Mouse (Mus musculus): Measurements from ENCODE around the gene Fxyd3.
A peak's percentile ranks its signal among the peaks of the same experiment; 100 is the strongest.

The Fxyd3 gene

GRCm38 (mm10) chr7:31076492-31076891 lies at the start of gene Fxyd3:
Gene Fxyd3 (minus strand): TSS chr7:31076704.
- DNase-seq (ENCODE audit: extremely low read depth, insufficient read length, low spot score): no peak

GRCm38 (mm10) chr7:31125116-31125515 lies 48.6 kb upstream of the Fxyd3 start:
- no peak for DNase-seq (ENCODE audit: extremely low read depth, insufficient read length, low spot score)

GRCm38 (mm10) chr7:31124381-31124780 lies 47.9 kb upstream of the Fxyd3 start:
- no peak for DNase-seq (ENCODE audit: extremely low read depth, insufficient read length, low spot score)

- no peak for DNase-seq (ENCODE audit: extremely low read depth, insufficient read length, low spot score)
Measured at GRCm38 (mm10) chr7:31123697-31124096, 47.2 kb upstream of the Fxyd3 start.

- no peak for DNase-seq (ENCODE audit: extremely low read depth, insufficient read length, low spot score)
Measured at GRCm38 (mm10) chr7:31122641-31123631, 46.4 kb upstream of the Fxyd3 start.

GRCm38 (mm10) chr7:31119556-31119955 lies 43.1 kb upstream of the Fxyd3 start:
- DNase-seq (ENCODE audit: extremely low read depth, insufficient read length, low spot score): no peak

- DNase-seq (ENCODE audit: extremely low read depth, insufficient read length, low spot score): no peak
Measured at GRCm38 (mm10) chr7:31118486-31118885, 42.0 kb upstream of the Fxyd3 start.

- DNase-seq (ENCODE audit: extremely low read depth, insufficient read length, low spot score): no peak
Measured at GRCm38 (mm10) chr7:31117465-31117864, 41.0 kb upstream of the Fxyd3 start.

GRCm38 (mm10) chr7:31116721-31117145 lies 40.2 kb upstream of the Fxyd3 start:
- no peak for DNase-seq (ENCODE audit: extremely low read depth, insufficient read length, low spot score)

- DNase-seq (ENCODE audit: extremely low read depth, insufficient read length, low spot score): no peak
Measured at GRCm38 (mm10) chr7:31115587-31116043, 39.1 kb upstream of the Fxyd3 start.

- no peak for DNase-seq (ENCODE audit: extremely low read depth, insufficient read length, low spot score)
Measured at GRCm38 (mm10) chr7:31115182-31115581, 38.7 kb upstream of the Fxyd3 start, which contains the start of gene Hpn. Gene Hpn (minus strand): TSS chr7:31115290.

- DNase-seq (ENCODE audit: extremely low read depth, insufficient read length, low spot score): no peak
Measured at GRCm38 (mm10) chr7:31114646-31115045, 38.1 kb upstream of the Fxyd3 start.

- DNase-seq (ENCODE audit: extremely low read depth, insufficient read length, low spot score): no peak
Measured at GRCm38 (mm10) chr7:31113800-31114199, 37.3 kb upstream of the Fxyd3 start.

- no peak for DNase-seq (ENCODE audit: extremely low read depth, insufficient read length, low spot score)
Measured at GRCm38 (mm10) chr7:31112036-31112435, 35.5 kb upstream of the Fxyd3 start.

- DNase-seq (ENCODE audit: extremely low read depth, insufficient read length, low spot score): no peak
Measured at GRCm38 (mm10) chr7:31110861-31111385, 34.4 kb upstream of the Fxyd3 start.

GRCm38 (mm10) chr7:31109796-31110195 lies 33.3 kb upstream of the Fxyd3 start:
- no peak for DNase-seq (ENCODE audit: extremely low read depth, insufficient read length, low spot score)

- DNase-seq (ENCODE audit: extremely low read depth, insufficient read length, low spot score): no peak
Measured at GRCm38 (mm10) chr7:31109091-31109490, 32.6 kb upstream of the Fxyd3 start.

GRCm38 (mm10) chr7:31107781-31108180 lies 31.3 kb upstream of the Fxyd3 start:
- no peak for DNase-seq (ENCODE audit: extremely low read depth, insufficient read length, low spot score)

GRCm38 (mm10) chr7:31106166-31106565 lies 29.7 kb upstream of the Fxyd3 start:
- no peak for DNase-seq (ENCODE audit: extremely low read depth, insufficient read length, low spot score)

GRCm38 (mm10) chr7:31105061-31105768 lies 28.7 kb upstream of the Fxyd3 start:
- DNase-seq (ENCODE audit: extremely low read depth, insufficient read length, low spot score): peak; percentile 37

- DNase-seq (ENCODE audit: extremely low read depth, insufficient read length, low spot score): no peak
Measured at GRCm38 (mm10) chr7:31100786-31101185, 24.3 kb upstream of the Fxyd3 start.
